Mouse (Mus musculus) E14TG2a.4 (cell line): ENCODE measurements around the gene Tpm1.

Experiments
- H3K27me3 ChIP-seq: 2 replicates; pipeline ENCODE4 v1.6.1; 2014; ENCODE audit warnings: low read length, control low read depth; ENCODE audit not compliant: insufficient read depth
- H3K36me3 ChIP-seq: 2 replicates; pipeline ENCODE4 v1.6.1; 2014; ENCODE audit warnings: low read length, control low read depth; ENCODE audit not compliant: insufficient read depth
- H3K4me1 ChIP-seq: replicated peaks from 2 replicates; pipeline ENCODE4 v1.6.1; 2014; ENCODE audit warnings: low read depth, low read length, control low read depth
- H3K4me3 ChIP-seq: replicated peaks from 2 replicates; pipeline ENCODE4 v1.5.1; 2014; ENCODE audit warnings: mild to moderate bottlenecking, low read length
- H3K9me3 ChIP-seq: 2 replicates; pipeline ENCODE4 v1.6.1; 2014; ENCODE audit warnings: low read length, control low read depth
- CTCF ChIP-seq: conservative IDR thresholded peaks from 2 replicates; pipeline ENCODE4 v1.5.1; 2014; ENCODE audit warnings: low read length
- NANOG ChIP-seq: IDR thresholded peaks from 2 replicates; pipeline ENCODE4 v1.6.1; 2014; ENCODE audit warnings: borderline replicate concordance, low read length, mixed read lengths
- POU5F1 ChIP-seq: IDR thresholded peaks from 2 replicates; pipeline ENCODE4 v1.6.1; 2014; ENCODE audit warnings: low read length, borderline replicate concordance

The Tpm1 gene

GRCm38 (mm10) chr9:66991021-66991749 lies 58.0 kb downstream of the Tpm1 start:
- H3K36me3 ChIP-seq: no peaks in the 10 kb centered on the region
- TF ChIP-seq NANOG (no peak), CTCF (no peak), POU5F1 (no peak)
- H3K27me3 ChIP-seq: no peaks in the 10 kb centered on the region
- peaks cover 6% of the 10 kb centered on the region; the same call in 1 of the 2 replicates for H3K9me3 ChIP-seq
- H3K4me3 ChIP-seq: no peak overlapping the region
- peaks cover 9% of the 10 kb centered on the region for H3K4me1 ChIP-seq

- H3K9me3 ChIP-seq: peaks cover 6% of the 10 kb centered on the region; the same call in 1 of the 2 replicates
- TF ChIP-seq NANOG (no peak), CTCF (no peak), POU5F1 (no peak)
- H3K4me3 ChIP-seq: no peak overlapping the region
- no peaks in the 10 kb centered on the region for H3K36me3 ChIP-seq
- peaks cover 10% of the 10 kb centered on the region for H3K4me1 ChIP-seq
- no peaks in the 10 kb centered on the region for H3K27me3 ChIP-seq
Measured at GRCm38 (mm10) chr9:66990046-66990445, 59.2 kb downstream of the Tpm1 start.

GRCm38 (mm10) chr9:66989581-66989980 lies 59.6 kb downstream of the Tpm1 start:
- no peaks in the 10 kb centered on the region for H3K36me3 ChIP-seq
- H3K27me3 ChIP-seq: 0 out of 2 replicates have a peak, but pooled peaks cover 2% of the 10 kb centered on the region
- peaks cover 10% of the 10 kb centered on the region for H3K4me1 ChIP-seq
- no peak overlapping the region for H3K4me3 ChIP-seq
- TF ChIP-seq POU5F1 (no peak), CTCF (no peak), NANOG (no peak)
- peaks cover 6% of the 10 kb centered on the region; the same call in 1 of the 2 replicates for H3K9me3 ChIP-seq

GRCm38 (mm10) chr9:66988888-66989414 lies 60.3 kb downstream of the Tpm1 start:
- Histone ChIP-seq H3K27me3 (peaks cover 2% of the 10 kb centered on the region; the same call in 1 of the 2 replicates), H3K4me3 (no peak overlapping the region), H3K4me1 (peaks cover 10% of the 10 kb centered on the region), H3K36me3 (no peaks in the 10 kb centered on the region), H3K9me3 (peaks cover 6% of the 10 kb centered on the region; the same call in 1 of the 2 replicates)
- no peak for TF ChIP-seq CTCF
- TF ChIP-seq NANOG: no peak
- no peak for TF ChIP-seq POU5F1

GRCm38 (mm10) chr9:66988198-66988887 lies 60.9 kb downstream of the Tpm1 start:
- Histone ChIP-seq H3K9me3 (peaks cover 6% of the 10 kb centered on the region; the same call in 1 of the 2 replicates), H3K36me3 (no peaks in the 10 kb centered on the region), H3K4me3 (no peak overlapping the region), H3K4me1 (peaks cover 10% of the 10 kb centered on the region), H3K27me3 (peaks cover 2% of the 10 kb centered on the region; the same call in 1 of the 2 replicates)
- no peak for TF ChIP-seq CTCF
- no peak for TF ChIP-seq POU5F1
- no peak for TF ChIP-seq NANOG

- Histone ChIP-seq H3K4me1 (peaks cover 10% of the 10 kb centered on the region), H3K27me3 (peaks cover 2% of the 10 kb centered on the region; the same call in 1 of the 2 replicates), H3K36me3 (no peaks in the 10 kb centered on the region), H3K4me3 (no peak overlapping the region), H3K9me3 (no peaks in the 10 kb centered on the region)
- TF ChIP-seq POU5F1 (no peak), NANOG (no peak), CTCF (no peak)
Measured at GRCm38 (mm10) chr9:66985377-66985776, 63.8 kb downstream of the Tpm1 start.

- Histone ChIP-seq H3K36me3 (no peaks in the 10 kb centered on the region), H3K4me1 (peaks cover 8% of the 10 kb centered on the region), H3K4me3 (no peak overlapping the region), H3K27me3 (peaks cover 2% of the 10 kb centered on the region; the same call in 1 of the 2 replicates), H3K9me3 (no peaks in the 10 kb centered on the region)
- TF ChIP-seq POU5F1: no peak
- no peak for TF ChIP-seq NANOG
- TF ChIP-seq CTCF: no peak
Measured at GRCm38 (mm10) chr9:66982085-66982484, 67.1 kb downstream of the Tpm1 start.

GRCm38 (mm10) chr9:66980458-66980857 lies 68.7 kb downstream of the Tpm1 start:
- H3K4me1 ChIP-seq: peaks cover 24% of the 10 kb centered on the region
- no peak overlapping the region for H3K4me3 ChIP-seq
- no peak for TF ChIP-seq NANOG
- TF ChIP-seq CTCF: peak; percentile 97

More at GRCm38 (mm10) chr9:66980458-66980857, 68.7 kb downstream of the Tpm1 start:
- Histone ChIP-seq H3K9me3 (no peaks in the 10 kb centered on the region), H3K36me3 (no peaks in the 10 kb centered on the region), H3K27me3 (peaks cover 2% of the 10 kb centered on the region; the same call in 1 of the 2 replicates)
